Mouse (Mus musculus): ENCODE results near the gene Pde10a. TPM values are rescaled to one million over a fixed set of nuclear protein-coding genes. Genes with fewer than 3 reads are reported as not detected.

Pde10a gene
- polyA plus RNA-seq, 1 experiment from 2014 or later: 1.3 TPM

DNA sequence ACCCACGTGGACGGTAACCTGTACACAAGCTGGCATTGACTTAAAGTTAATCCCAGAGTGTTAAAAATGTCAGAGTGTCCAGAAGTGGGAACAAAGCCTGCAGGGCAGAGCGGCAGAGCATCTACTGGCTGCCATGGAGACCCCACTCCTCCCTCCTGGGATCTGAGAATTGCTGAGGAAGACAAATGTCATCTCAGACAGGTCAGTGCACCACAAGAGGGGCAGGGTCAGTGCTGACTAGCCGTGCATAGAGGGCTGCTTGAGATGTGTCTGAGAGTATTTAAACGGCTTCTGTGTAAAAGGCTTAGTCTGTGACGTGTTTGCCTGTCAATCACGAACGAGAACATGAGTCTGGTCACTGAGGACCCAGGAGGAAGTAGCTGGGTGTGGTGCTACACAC is 108.4 kb downstream of the Pde10a start:
- Histone ChIP-seq H3K9me3 (replicated peaks; ENCODE audit: low read length) (no peaks in the 10 kb centered on the region), H3K27me3 (ENCODE audit: insufficient read depth, low read length) (no peaks in the 10 kb centered on the region), H3K27ac (no peak overlapping the region), H3K9ac (ENCODE audit: low read depth, low read length) (no peak overlapping the region), H3K36me3 (ENCODE audit: insufficient read depth, low read length) (no peaks in the 10 kb centered on the region), H3K4me2 (ENCODE audit: low read length) (no peak overlapping the region), H3K4me1 (replicated peaks; ENCODE audit: insufficient read depth, low read length) (0 out of 2 replicates have a peak, but pooled peaks cover 4% of the 10 kb centered on the region), H3K4me3 (replicated peaks; ENCODE audit: low read depth, low read length) (no peak overlapping the region)
- ATAC-seq (replicated peaks; ENCODE audit: low FRiP score, low read depth): no peak
- no peak for DNase-seq (ENCODE audit: low spot score)
- TF ChIP-seq CTCF (IDR thresholded peaks at IDR 0.05; ENCODE audit: low read depth): no peak
- WGBS: 20% methylated on average over 8 of the region's 8 CpGs

DNA sequence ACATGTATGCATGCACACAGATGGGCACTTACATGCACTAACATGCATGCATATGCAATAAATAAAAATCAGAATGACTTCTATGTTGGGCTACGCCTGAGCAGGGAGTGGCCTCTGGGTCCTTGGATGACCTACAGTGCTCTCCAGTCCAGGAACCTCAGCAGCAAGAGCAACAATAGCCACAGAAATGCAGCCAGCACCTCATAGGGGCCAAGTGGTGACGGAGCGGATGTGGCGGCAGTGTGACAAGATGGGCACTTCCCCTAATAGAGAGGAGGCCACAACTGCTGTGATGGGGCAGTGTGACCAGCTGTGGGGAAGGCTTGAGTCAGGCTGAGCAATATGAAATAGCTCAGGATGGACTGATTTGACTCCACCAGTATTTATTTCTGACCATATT is 109.3 kb downstream of the Pde10a start:
- ATAC-seq (replicated peaks; ENCODE audit: low FRiP score, low read depth) (no peak), DNase-seq (ENCODE audit: low spot score) (no peak)
- H3K36me3 ChIP-seq (ENCODE audit: insufficient read depth, low read length): no peaks in the 10 kb centered on the region
- no peak overlapping the region for H3K9ac ChIP-seq (ENCODE audit: low read depth, low read length)
- H3K27me3 ChIP-seq (ENCODE audit: insufficient read depth, low read length): no peaks in the 10 kb centered on the region
- no peak overlapping the region for H3K4me2 ChIP-seq (ENCODE audit: low read length)
- WGBS: 88% methylated on average over 4 of the region's 4 CpGs
- H3K9me3 ChIP-seq (replicated peaks; ENCODE audit: low read length): no peaks in the 10 kb centered on the region
- 0 out of 2 replicates have a peak, but pooled peaks cover 4% of the 10 kb centered on the region for H3K4me1 ChIP-seq (replicated peaks; ENCODE audit: insufficient read depth, low read length)
- no peak overlapping the region for H3K4me3 ChIP-seq (replicated peaks; ENCODE audit: low read depth, low read length)
- no peak overlapping the region for H3K27ac ChIP-seq
- no peak for TF ChIP-seq CTCF (IDR thresholded peaks at IDR 0.05; ENCODE audit: low read depth)

DNA sequence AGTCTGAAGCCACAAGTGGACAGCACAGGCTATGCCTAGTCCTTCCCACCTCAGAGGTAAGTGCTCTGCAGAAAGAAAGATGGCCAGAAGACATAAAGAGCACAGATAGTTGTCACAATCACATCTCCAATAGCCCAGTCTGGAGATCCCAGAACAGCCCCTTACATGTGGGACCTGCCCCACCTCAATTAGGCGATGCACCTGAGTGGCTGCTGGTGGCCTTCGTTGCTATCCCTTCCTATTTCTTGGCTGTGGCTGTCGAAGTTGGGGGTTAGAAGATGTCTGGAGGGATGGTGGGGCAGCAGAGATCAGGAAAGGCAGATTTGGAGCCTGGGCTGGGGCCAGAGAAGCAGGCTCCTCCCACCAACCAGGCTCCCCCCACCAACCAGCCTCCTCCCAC is 111.1 kb downstream of the Pde10a start:
- no peak overlapping the region for H3K4me2 ChIP-seq (ENCODE audit: low read length)
- ATAC-seq (replicated peaks; ENCODE audit: low FRiP score, low read depth) (no peak), DNase-seq (ENCODE audit: low spot score) (no peak)
- WGBS: 56% methylated on average over 3 of the region's 3 CpGs
- H3K27me3 ChIP-seq (ENCODE audit: insufficient read depth, low read length): no peaks in the 10 kb centered on the region
- H3K4me1 ChIP-seq (replicated peaks; ENCODE audit: insufficient read depth, low read length): 0 out of 2 replicates have a peak, but pooled peaks cover 4% of the 10 kb centered on the region
- no peaks in the 10 kb centered on the region for H3K9me3 ChIP-seq (replicated peaks; ENCODE audit: low read length)
- H3K27ac ChIP-seq: no peak overlapping the region
- H3K4me3 ChIP-seq (replicated peaks; ENCODE audit: low read depth, low read length): no peak overlapping the region
- H3K36me3 ChIP-seq (ENCODE audit: insufficient read depth, low read length): no peaks in the 10 kb centered on the region
- no peak for TF ChIP-seq CTCF (IDR thresholded peaks at IDR 0.05; ENCODE audit: low read depth)
- no peak overlapping the region for H3K9ac ChIP-seq (ENCODE audit: low read depth, low read length)

DNA sequence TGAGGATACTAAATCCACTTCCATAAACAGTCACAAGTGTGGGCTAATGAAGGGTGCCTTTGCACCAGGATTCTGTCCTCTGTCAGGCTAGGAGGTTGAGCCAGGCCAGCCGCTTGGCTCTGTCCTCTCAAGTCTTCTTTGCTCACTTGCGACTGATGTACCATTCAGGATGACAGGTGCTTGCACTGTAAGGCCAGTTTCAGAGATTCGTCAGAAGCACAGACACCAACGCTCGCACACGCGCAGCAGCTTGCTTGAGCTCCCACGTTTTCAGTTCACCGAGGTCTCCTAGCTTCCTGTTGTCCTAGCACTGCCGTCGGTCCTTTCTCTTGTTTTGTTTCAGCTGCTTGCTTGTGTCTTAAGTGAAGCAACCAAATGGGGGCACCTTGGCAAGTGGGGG is 111.5 kb downstream of the Pde10a start:
- Histone ChIP-seq H3K36me3 (ENCODE audit: insufficient read depth, low read length) (no peaks in the 10 kb centered on the region), H3K27me3 (ENCODE audit: insufficient read depth, low read length) (no peaks in the 10 kb centered on the region), H3K27ac (no peak overlapping the region), H3K9me3 (replicated peaks; ENCODE audit: low read length) (no peaks in the 10 kb centered on the region), H3K4me3 (replicated peaks; ENCODE audit: low read depth, low read length) (no peak overlapping the region), H3K4me1 (replicated peaks; ENCODE audit: insufficient read depth, low read length) (0 out of 2 replicates have a peak, but pooled peaks cover 4% of the 10 kb centered on the region), H3K4me2 (ENCODE audit: low read length) (peak overlapping the region; percentile 6; the same call in 1 of the 2 replicates), H3K9ac (ENCODE audit: low read depth, low read length) (no peak overlapping the region)
- DNase-seq (ENCODE audit: low spot score) (no peak), ATAC-seq (replicated peaks; ENCODE audit: low FRiP score, low read depth) (no peak)
- WGBS: 35% methylated on average over 11 of the region's 11 CpGs
- TF ChIP-seq CTCF (IDR thresholded peaks at IDR 0.05; ENCODE audit: low read depth): no peak

DNA sequence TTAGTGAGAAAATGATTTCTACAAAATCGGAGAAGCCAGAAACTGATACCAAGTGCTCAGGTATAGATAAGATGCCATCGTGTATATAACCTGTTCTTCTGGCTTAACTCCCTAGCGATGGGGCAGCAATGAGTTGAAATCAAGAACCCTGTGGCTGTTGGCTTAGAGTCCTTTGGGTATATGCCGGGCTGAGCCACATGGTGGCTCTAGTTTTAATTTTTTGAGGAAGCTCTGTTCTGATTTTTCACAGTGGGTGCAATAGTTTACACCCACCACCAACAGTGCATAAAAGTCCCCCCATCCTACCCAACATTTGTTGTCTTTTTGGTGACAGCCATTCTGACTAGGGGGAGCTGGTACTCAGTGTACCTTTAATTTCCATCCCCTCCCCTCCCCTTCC is 112.0 kb downstream of the Pde10a start:
- Histone ChIP-seq H3K27ac (no peak overlapping the region), H3K4me3 (replicated peaks; ENCODE audit: low read depth, low read length) (no peak overlapping the region), H3K9me3 (replicated peaks; ENCODE audit: low read length) (no peaks in the 10 kb centered on the region), H3K4me1 (replicated peaks; ENCODE audit: insufficient read depth, low read length) (0 out of 2 replicates have a peak, but pooled peaks cover 4% of the 10 kb centered on the region), H3K4me2 (ENCODE audit: low read length) (peak overlapping the region; percentile 6; the same call in 1 of the 2 replicates), H3K27me3 (ENCODE audit: insufficient read depth, low read length) (no peaks in the 10 kb centered on the region), H3K36me3 (ENCODE audit: insufficient read depth, low read length) (no peaks in the 10 kb centered on the region), H3K9ac (ENCODE audit: low read depth, low read length) (no peak overlapping the region)
- peak; percentile 33 for TF ChIP-seq CTCF (IDR thresholded peaks at IDR 0.05; ENCODE audit: low read depth)
- ATAC-seq (replicated peaks; ENCODE audit: low FRiP score, low read depth) (no peak), DNase-seq (ENCODE audit: low spot score) (peak; percentile 37)
- 49% methylated on average over 4 of the region's 4 CpGs for WGBS

DNA sequence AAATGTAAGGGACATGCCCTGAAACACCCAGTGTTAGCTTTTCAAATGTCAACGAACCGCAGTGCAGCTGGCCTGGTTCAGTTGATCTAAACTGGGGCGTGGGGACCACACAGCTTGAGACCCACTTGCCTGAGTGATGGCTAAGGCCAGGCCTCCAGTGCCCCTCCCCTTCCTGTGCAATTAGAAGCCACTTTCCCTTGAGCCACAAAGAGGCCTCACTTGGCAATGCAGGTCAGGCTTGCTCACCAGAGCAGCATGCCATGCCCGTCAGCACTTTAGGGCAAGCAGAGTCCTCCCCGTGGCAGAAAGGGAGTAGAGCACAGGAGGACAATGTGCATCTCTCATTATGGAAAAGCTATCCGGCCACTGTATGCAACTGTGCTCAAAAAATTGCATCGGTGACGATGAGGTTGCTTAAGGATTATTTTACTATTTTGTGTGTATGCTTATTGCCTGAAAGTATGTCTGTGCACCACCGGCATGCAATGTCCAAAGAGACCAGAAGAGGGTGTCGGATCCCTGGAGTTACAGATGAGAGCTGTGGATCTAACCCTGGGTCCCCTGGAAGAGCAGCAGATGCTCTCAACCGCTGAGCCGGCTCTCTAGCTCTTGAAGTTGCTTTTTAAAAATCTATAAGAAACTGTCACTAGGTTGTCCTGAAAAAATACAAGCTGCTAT is 114.7 kb downstream of the Pde10a start:
- no peak overlapping the region for H3K4me3 ChIP-seq (replicated peaks; ENCODE audit: low read depth, low read length)

More for the DNA sequence above, 114.7 kb downstream of the Pde10a start:
- Histone ChIP-seq H3K9me3 (replicated peaks; ENCODE audit: low read length) (no peaks in the 10 kb centered on the region), H3K9ac (ENCODE audit: low read depth, low read length) (no peak overlapping the region), H3K4me1 (replicated peaks; ENCODE audit: insufficient read depth, low read length) (no peaks in the 10 kb centered on the region), H3K36me3 (ENCODE audit: insufficient read depth, low read length) (no peaks in the 10 kb centered on the region), H3K4me2 (ENCODE audit: low read length) (no peak overlapping the region), H3K27ac (no peak overlapping the region), H3K27me3 (ENCODE audit: insufficient read depth, low read length) (no peaks in the 10 kb centered on the region)
- TF ChIP-seq CTCF (IDR thresholded peaks at IDR 0.05; ENCODE audit: low read depth): peak; percentile 18; the same call in 1 of the 2 replicates
- WGBS: 76% methylated on average over 12 of the region's 12 CpGs
- ATAC-seq (replicated peaks; ENCODE audit: low FRiP score, low read depth): no peak
- no peak for DNase-seq (ENCODE audit: low spot score)
